Mouse (Mus musculus) embryonic fibroblast, embryonic 13.5 days (primary cell): Measurements from ENCODE around the gene Plekhg5.

ENCODE experiments used
- CTCF ChIP-seq: IDR thresholded peaks from 2 replicates; pipeline ENCODE4 v1.5.1; 2011; ENCODE audit warnings: mild to moderate bottlenecking, control low read depth, low read length, moderate library complexity, borderline replicate concordance; ENCODE audit not compliant: insufficient read depth
- POLR2A ChIP-seq: IDR thresholded peaks from 2 replicates; pipeline ENCODE4 v1.6.1; 2011; ENCODE audit warnings: low read depth, mild to moderate bottlenecking, control low read depth, low read length, moderate library complexity

DNA sequence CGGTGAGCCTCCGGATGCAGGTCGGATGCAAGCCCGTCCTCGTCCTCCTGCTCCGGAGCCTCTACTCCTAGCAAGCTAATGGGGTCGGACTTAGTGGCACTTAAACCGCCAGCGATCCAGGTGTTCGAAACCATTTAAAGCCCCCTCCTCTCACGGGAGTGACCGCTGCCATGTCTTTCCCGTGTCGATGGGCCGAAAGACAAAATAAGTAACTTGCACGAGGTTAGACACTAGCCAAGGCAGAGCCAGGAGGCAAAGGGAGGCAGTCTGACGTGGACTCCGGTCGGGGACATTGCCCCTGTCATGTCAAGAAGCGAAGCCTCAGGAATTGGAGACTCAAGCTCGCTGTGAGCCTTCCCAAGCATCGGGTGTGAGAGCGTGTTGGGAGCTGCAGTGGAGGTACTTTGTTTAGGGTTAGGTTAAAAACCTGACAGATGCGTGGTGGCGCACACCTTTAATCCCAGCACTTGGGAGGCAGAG is 32.4 kb upstream of the Plekhg5 start:
- no peak for TF ChIP-seq POLR2A
- no peak for TF ChIP-seq CTCF
